In the genomic region with DNA sequence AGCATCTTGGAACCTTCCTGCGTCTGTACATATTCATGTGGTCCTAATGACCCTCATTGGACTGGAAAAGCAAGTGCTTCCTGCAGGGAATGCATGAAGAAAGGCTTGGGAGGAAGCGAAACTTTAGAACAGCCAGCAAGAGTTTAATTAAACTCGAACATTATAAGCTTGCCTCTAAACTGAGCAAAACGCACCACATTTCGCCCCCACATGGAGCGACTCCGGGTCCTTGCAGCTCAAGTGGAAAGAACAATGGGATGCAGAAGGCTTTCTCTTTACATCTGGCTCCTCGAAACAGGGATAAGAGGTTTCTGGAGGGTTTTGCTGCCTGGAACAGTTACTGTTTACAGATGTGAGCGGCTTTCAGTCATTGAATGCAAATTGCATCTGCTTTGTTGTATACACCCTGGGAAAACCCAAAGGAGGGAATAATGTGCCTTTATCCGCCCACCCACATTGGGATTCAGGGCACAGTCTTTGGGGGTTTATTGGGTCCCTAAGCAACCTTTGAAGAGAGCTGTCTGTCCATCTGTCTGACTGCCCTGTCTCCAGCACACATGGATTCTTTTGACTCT, we compare ENCODE assay signal across 12 mouse cellular contexts.
A peak's percentile ranks its signal among the peaks of the same experiment; 100 is the strongest.
DNase-seq lines count a peak whose midpoint lies in the region; ATAC-seq and TF ChIP-seq lines count a peak whose summit lies in the region.
"Had no signal": no experiment of that assay in that cellular context is flagged by ENCODE, and none has a peak within 500 bp of the region (broad histone marks: within the 10 kb centered on the region; RNA-seq: fewer than 3 reads in every experiment).

No protein-coding gene starts in this region.

- no peak for TF ChIP-seq CTCF in forebrain, postnatal 0 days (IDR thresholded peaks at IDR 0.05; ENCODE audit: low read depth)

- peak; percentile 78 for ATAC-seq in forebrain, postnatal 0 days
- ATAC-seq in midbrain, embryonic 11.5 days (ENCODE audit: low FRiP score): peak; percentile 83
- no peak for ATAC-seq in erythroid progenitor cell, adult 5-6 weeks (replicated peaks; ENCODE audit: low FRiP score, poor library complexity, severe bottlenecking)

- 0 out of 2 replicates have a peak overlapping the region, but pooled peaks have one; percentile 5 for H3K4me2 ChIP-seq in forebrain, postnatal 0 days (ENCODE audit: low read depth)
- peak overlapping the region; percentile 16; the same call in 1 of the 2 replicates for H3K4me2 ChIP-seq in midbrain, embryonic 11.5 days
- H3K4me2 ChIP-seq: liver, embryonic 15.5 days had no signal

- H3K27ac ChIP-seq in forebrain, postnatal 0 days (ENCODE audit: low read depth, low read length): no peak overlapping the region
- H3K27ac ChIP-seq in midbrain, embryonic 11.5 days (ENCODE audit: low read depth, low read length): peak overlapping the region; percentile 76
- H3K27ac ChIP-seq: heart, adult 2 months; liver, embryonic 15.5 days had no signal

- peak; percentile 7 to 18 for DNase-seq in right cerebral cortex, adult 2 months (ENCODE audit: low spot score in 2 of 2)
- no peak for DNase-seq in right cerebral cortex, postnatal 36 days (ENCODE audit: low spot score in 2 of 2)
- no peak for DNase-seq in forebrain, postnatal 0 days
- DNase-seq in midbrain, embryonic 11.5 days (ENCODE audit: low spot score, missing footprints): peak; percentile 93
- DNase-seq in kidney, adult 18-20 months: no peak
- DNase-seq in spleen, adult 12 weeks (ENCODE audit: low spot score): no peak
- DNase-seq: cerebellum, adult 9-11 months; heart, adult 2 months; kidney, postnatal 36 days; thymus, adult 2 months had no signal

- H3K9ac ChIP-seq in forebrain, postnatal 0 days: peak overlapping the region; percentile 22; the same call in 1 of the 2 replicates
- H3K9ac ChIP-seq in midbrain, embryonic 11.5 days (ENCODE audit: low read length): peak overlapping the region; percentile 38
- H3K9ac ChIP-seq: liver, embryonic 15.5 days had no signal

- 8% methylated on average over 10 of the region's 10 CpGs for WGBS in forebrain, postnatal 0 days
- 14% methylated on average over 10 of the region's 10 CpGs for WGBS in midbrain, embryonic 11.5 days

- H3K4me3 ChIP-seq in forebrain, postnatal 0 days (ENCODE audit: low read depth, low read length): no peak overlapping the region
- no peak overlapping the region for H3K4me3 ChIP-seq in midbrain, embryonic 11.5 days (ENCODE audit: low read depth, low read length)
- H3K4me3 ChIP-seq: heart, adult 2 months; liver, embryonic 15.5 days had no signal

- H3K9me3 ChIP-seq in forebrain, postnatal 0 days (ENCODE audit: low read length): no peaks in the 10 kb centered on the region
- H3K9me3 ChIP-seq in midbrain, embryonic 11.5 days (ENCODE audit: control insufficient read depth, low read length): no peaks in the 10 kb centered on the region; the same call in 1 of the 2 replicates
- H3K9me3 ChIP-seq: liver, embryonic 15.5 days had no signal

- no peaks in the 10 kb centered on the region for H3K36me3 ChIP-seq in forebrain, postnatal 0 days (ENCODE audit: insufficient read depth)
- H3K36me3 ChIP-seq in midbrain, embryonic 11.5 days (ENCODE audit: control insufficient read depth, insufficient read depth, low read length): no peaks in the 10 kb centered on the region
- H3K36me3 ChIP-seq: liver, embryonic 15.5 days had no signal

- H3K4me1 ChIP-seq in forebrain, postnatal 0 days (ENCODE audit: insufficient read depth): no peaks in the 10 kb centered on the region
- H3K4me1 ChIP-seq in midbrain, embryonic 11.5 days (ENCODE audit: control insufficient read depth, insufficient read depth, low read length): peaks cover 19% of the 10 kb centered on the region
- H3K4me1 ChIP-seq: liver, embryonic 15.5 days had no signal

- no peaks in the 10 kb centered on the region for H3K27me3 ChIP-seq in forebrain, postnatal 0 days (ENCODE audit: insufficient read depth, low read length)
- H3K27me3 ChIP-seq in midbrain, embryonic 11.5 days (ENCODE audit: control insufficient read depth, insufficient read depth, low read length): no peaks in the 10 kb centered on the region
- H3K27me3 ChIP-seq: liver, embryonic 15.5 days had no signal

Comparison
In these comparisons a context has a peak if more than half of its experiments do, and no peak if none do; other contexts are left out.
1. DNase-seq: peak in right cerebral cortex, adult 2 months (2 of 2) and midbrain, embryonic 11.5 days (single experiment); none in right cerebral cortex, postnatal 36 days (0 of 2), forebrain, postnatal 0 days (single experiment), kidney, adult 18-20 months (single experiment) and spleen, adult 12 weeks (single experiment).